Mouse (Mus musculus): ENCODE results near the gene Tex48.

DNA sequence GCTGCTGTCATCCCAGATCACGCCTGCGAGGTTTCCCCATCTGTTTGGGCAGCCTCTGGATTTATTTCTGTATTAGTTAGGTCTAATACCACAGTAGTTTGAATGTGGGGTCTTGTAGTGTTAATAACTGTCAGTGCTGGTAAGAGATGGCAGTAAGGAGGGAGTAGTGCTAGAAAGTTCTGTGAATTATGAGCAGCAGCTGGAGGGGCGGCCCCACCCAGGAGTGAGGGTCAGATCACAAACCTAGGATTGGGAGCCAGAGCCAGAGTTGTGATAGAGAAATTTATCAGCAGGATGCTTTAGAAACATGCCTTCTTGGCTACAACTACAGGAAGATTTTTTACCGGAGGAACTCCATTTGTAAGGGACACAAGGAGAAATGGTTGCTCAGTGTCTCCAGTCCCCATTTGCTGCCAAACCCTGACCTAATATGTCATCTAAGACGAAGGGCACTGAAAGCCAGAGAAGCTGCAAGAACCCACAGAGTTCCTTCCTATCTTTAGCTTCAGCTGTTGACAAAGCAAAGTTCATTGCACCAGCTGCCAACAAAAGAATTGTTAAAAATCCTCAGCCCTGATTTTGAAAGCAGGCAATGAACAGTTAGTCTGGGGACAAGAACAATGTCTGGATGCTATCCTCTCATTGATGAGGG lies 27.6 kb downstream of the Tex48 start:
- no peak for TF ChIP-seq CTCF (IDR thresholded peaks at IDR 0.05; ENCODE audit: borderline replicate concordance, extremely low read depth, insufficient read depth, insufficient read length)
- TF ChIP-seq POLR2A (IDR thresholded peaks at IDR 0.05; ENCODE audit: borderline replicate concordance, extremely low read depth, insufficient read depth, insufficient read length, poor library complexity, severe bottlenecking) = no peak
